Mouse (Mus musculus): ENCODE results near the gene Pi4ka. TPM values are rescaled to one million over a fixed set of nuclear protein-coding genes. Genes with fewer than 3 reads are reported as not detected.
A peak's percentile ranks its signal among the peaks of the same experiment; 100 is the strongest.

The Pi4ka gene
- total and polyA plus RNA-seq, 2 experiments from 2014 or later: 47.7 to 154 TPM

GRCm38 (mm10) chr16:17277342-17278211, 128.5 kb downstream of the Pi4ka start:
- H3K27ac ChIP-seq: peak overlapping the region; percentile 90
- H3K9ac ChIP-seq (replicated peaks; ENCODE audit: low read length): peak overlapping the region; percentile 58
- H3K27me3 ChIP-seq (ENCODE audit: insufficient read depth, low read length): peaks cover 6% of the 10 kb centered on the region; the same call in 1 of the 2 replicates
- DNase-seq (ENCODE audit: low spot score) (peak; percentile 70), ATAC-seq (peak; percentile 46)
- 7% methylated on average over 59 of the region's 61 CpGs for whole genome bisulfite sequencing
- peaks cover 24% of the 10 kb centered on the region for H3K36me3 ChIP-seq (ENCODE audit: insufficient read depth, low read length)
- no peaks in the 10 kb centered on the region; the same call in 1 of the 2 replicates for H3K4me1 ChIP-seq (ENCODE audit: insufficient read depth, low read length)
- peak overlapping the region; percentile 56 for H3K4me3 ChIP-seq (ENCODE audit: low read length)
- peak overlapping the region; percentile 89 for H3K4me2 ChIP-seq (ENCODE audit: low read depth, low read length)
- no peaks in the 10 kb centered on the region for H3K9me3 ChIP-seq (ENCODE audit: low read length)
- no peak; the same call in 1 of the 2 replicates for TF ChIP-seq CTCF (IDR thresholded peaks at IDR 0.05; ENCODE audit: low read depth)

GRCm38 (mm10) chr16:17276164-17277151, 129.7 kb downstream of the Pi4ka start:
- peak; percentile 96 for DNase-seq (ENCODE audit: low spot score)
- H3K4me3 ChIP-seq (ENCODE audit: low read length): peak overlapping the region; percentile 56
- WGBS: under 1% methylated on average over 62 of the region's 62 CpGs

GRCm38 (mm10) chr16:17275721-17276120, 130.4 kb downstream of the Pi4ka start, which contains the start of gene Tmem191c:
Gene Tmem191c, plus strand, starts transcription at chr16:17276077.
- DNase-seq (ENCODE audit: low spot score) (no peak), ATAC-seq (no peak)
- no peak for TF ChIP-seq CTCF (IDR thresholded peaks at IDR 0.05; ENCODE audit: low read depth)
- H3K4me2 ChIP-seq (ENCODE audit: low read depth, low read length): peak within 1 kb of the TSS; percentile 89
- no peaks in the 10 kb centered on the region; the same call in 1 of the 2 replicates for H3K4me1 ChIP-seq (ENCODE audit: insufficient read depth, low read length)
- H3K27ac ChIP-seq: peak within 1 kb of the TSS; percentile 90
- H3K9me3 ChIP-seq (ENCODE audit: low read length): peaks cover 3% of the 10 kb centered on the region
- H3K36me3 ChIP-seq (ENCODE audit: insufficient read depth, low read length): peaks cover 9% of the 10 kb centered on the region
- peak within 1 kb of the TSS; percentile 58 for H3K9ac ChIP-seq (replicated peaks; ENCODE audit: low read length)
- peaks cover 6% of the 10 kb centered on the region; the same call in 1 of the 2 replicates for H3K27me3 ChIP-seq (ENCODE audit: insufficient read depth, low read length)
- H3K4me3 ChIP-seq (ENCODE audit: low read length): peak within 1 kb of the TSS; percentile 56
- WGBS: 60% methylated on average over 7 of the region's 7 CpGs

More at GRCm38 (mm10) chr16:17276164-17277151, 129.7 kb downstream of the Pi4ka start:
- Histone ChIP-seq H3K4me2 (ENCODE audit: low read depth, low read length) (peak overlapping the region; percentile 89), H3K9me3 (ENCODE audit: low read length) (no peaks in the 10 kb centered on the region), H3K9ac (replicated peaks; ENCODE audit: low read length) (peak overlapping the region; percentile 58), H3K27ac (peak overlapping the region; percentile 90), H3K4me1 (ENCODE audit: insufficient read depth, low read length) (no peaks in the 10 kb centered on the region; the same call in 1 of the 2 replicates), H3K27me3 (ENCODE audit: insufficient read depth, low read length) (peaks cover 6% of the 10 kb centered on the region; the same call in 1 of the 2 replicates), H3K36me3 (ENCODE audit: insufficient read depth, low read length) (peaks cover 13% of the 10 kb centered on the region)
- peak; percentile 86 for ATAC-seq
- TF ChIP-seq CTCF (IDR thresholded peaks at IDR 0.05; ENCODE audit: low read depth): peak; percentile 89

DNA sequence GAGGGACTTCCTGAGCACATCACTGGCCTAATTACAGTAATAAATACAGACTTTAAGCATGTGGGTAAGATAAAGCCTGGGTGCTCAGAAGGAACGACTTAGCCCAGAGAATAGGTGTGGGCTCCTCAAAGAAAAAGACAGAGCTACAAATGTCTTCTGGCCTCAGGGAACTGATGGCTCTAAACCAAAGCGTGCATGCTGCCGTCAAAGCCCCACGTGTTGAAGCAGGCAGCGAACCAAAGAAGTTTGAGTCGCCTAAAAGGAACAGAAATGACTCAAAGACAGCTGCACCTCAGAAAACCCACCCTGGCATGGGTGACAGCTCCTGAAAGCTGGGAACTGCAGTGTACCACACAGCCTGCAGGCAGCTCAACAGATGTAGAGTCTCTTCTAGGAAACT, 134.3 kb downstream of the Pi4ka start:
- H3K9ac ChIP-seq (replicated peaks; ENCODE audit: low read length): no peak overlapping the region
- no peaks in the 10 kb centered on the region for H3K36me3 ChIP-seq (ENCODE audit: insufficient read depth, low read length)
- no peaks in the 10 kb centered on the region for H3K4me1 ChIP-seq (ENCODE audit: insufficient read depth, low read length)
- H3K27me3 ChIP-seq (ENCODE audit: insufficient read depth, low read length): peaks cover 4% of the 10 kb centered on the region; the same call in 1 of the 2 replicates
- H3K4me3 ChIP-seq (ENCODE audit: low read length): no peak overlapping the region
- H3K9me3 ChIP-seq (ENCODE audit: low read length): peaks cover 5% of the 10 kb centered on the region
- ATAC-seq (no peak), DNase-seq (ENCODE audit: low spot score) (no peak)
- 74% methylated on average over 6 of the region's 6 CpGs for WGBS
- no peak overlapping the region for H3K4me2 ChIP-seq (ENCODE audit: low read depth, low read length)
- no peak overlapping the region for H3K27ac ChIP-seq
- no peak for TF ChIP-seq CTCF (IDR thresholded peaks at IDR 0.05; ENCODE audit: low read depth)

- no peaks in the 10 kb centered on the region for H3K27me3 ChIP-seq (ENCODE audit: insufficient read depth, low read length)
- H3K27ac ChIP-seq: no peak overlapping the region
- no peak overlapping the region for H3K4me2 ChIP-seq (ENCODE audit: low read depth, low read length)
- peaks cover 5% of the 10 kb centered on the region for H3K9me3 ChIP-seq (ENCODE audit: low read length)
- 80% methylated on average over 4 of the region's 4 CpGs for WGBS
- ATAC-seq: no peak
- peak; percentile 48 for TF ChIP-seq CTCF (IDR thresholded peaks at IDR 0.05; ENCODE audit: low read depth)
- DNase-seq (ENCODE audit: low spot score): no peak
- H3K4me1 ChIP-seq (ENCODE audit: insufficient read depth, low read length): no peaks in the 10 kb centered on the region
- no peak overlapping the region for H3K9ac ChIP-seq (replicated peaks; ENCODE audit: low read length)
- no peaks in the 10 kb centered on the region for H3K36me3 ChIP-seq (ENCODE audit: insufficient read depth, low read length)
- no peak overlapping the region for H3K4me3 ChIP-seq (ENCODE audit: low read length)
These were observed 135.0 kb downstream of the Pi4ka start for GRCm38 (mm10) chr16:17271124-17271523.

GRCm38 (mm10) chr16:17269872-17270271, 136.2 kb downstream of the Pi4ka start:
- H3K4me1 ChIP-seq (ENCODE audit: insufficient read depth, low read length): no peaks in the 10 kb centered on the region
- WGBS: 85% methylated on average over 5 of the region's 5 CpGs

More at GRCm38 (mm10) chr16:17269872-17270271, 136.2 kb downstream of the Pi4ka start:
- no peak overlapping the region for H3K27ac ChIP-seq
- no peaks in the 10 kb centered on the region for H3K36me3 ChIP-seq (ENCODE audit: insufficient read depth, low read length)
- peaks cover 5% of the 10 kb centered on the region for H3K9me3 ChIP-seq (ENCODE audit: low read length)
- ATAC-seq (no peak), DNase-seq (ENCODE audit: low spot score) (no peak)
- no peaks in the 10 kb centered on the region for H3K27me3 ChIP-seq (ENCODE audit: insufficient read depth, low read length)
- no peak overlapping the region for H3K4me2 ChIP-seq (ENCODE audit: low read depth, low read length)
- no peak overlapping the region for H3K9ac ChIP-seq (replicated peaks; ENCODE audit: low read length)
- TF ChIP-seq CTCF (IDR thresholded peaks at IDR 0.05; ENCODE audit: low read depth): no peak
- H3K4me3 ChIP-seq (ENCODE audit: low read length): no peak overlapping the region
